Mouse (Mus musculus) ES-E14 (cell line): ENCODE data around the gene Tnfrsf1b. TPM values are rescaled to one million over a fixed set of nuclear protein-coding genes. Genes with fewer than 3 reads are reported as not detected.

Source experiments
- DNase-seq: peaks from one replicate; pipeline ENCODE4 v3.0.0-alpha.2; 2013; ENCODE audit warnings: low read depth, low spot score
- H3K27ac ChIP-seq: 2 replicates; pipeline ENCODE4 v1.5.1; 2012; ENCODE audit warnings: low read depth, mild to moderate bottlenecking, low read length, moderate library complexity, mixed read lengths; ENCODE audit not compliant: poor library complexity, insufficient read depth, severe bottlenecking
- H3K36me3 ChIP-seq: 2 replicates; pipeline ENCODE4 v1.6.1; 2012; ENCODE audit warnings: mild to moderate bottlenecking, low read length, moderate library complexity, mixed read lengths; ENCODE audit not compliant: control insufficient read depth, poor library complexity, insufficient read depth, severe bottlenecking
- H3K4me1 ChIP-seq, 2 experiments: fragments of 150-350 bp in 1 of 2; sonication (generic) in 1 of 2; 2 replicates each; pipeline ENCODE4 v1.6.1; 2012; ENCODE audit warnings: low read length in 2 of 2, mild to moderate bottlenecking in 1 of 2, mixed read lengths in 1 of 2; ENCODE audit not compliant: control insufficient read depth in 2 of 2, insufficient read depth in 2 of 2, poor library complexity in 1 of 2
- H3K4me3 ChIP-seq, 2 experiments: fragments of 150-350 bp in 1 of 2; sonication (generic) in 1 of 2; 2 replicates each; pipeline ENCODE4 v1.5.1; 2012; ENCODE audit warnings: low read length in 2 of 2, low read depth in 1 of 2, mild to moderate bottlenecking in 1 of 2, mixed read lengths in 1 of 2; ENCODE audit not compliant: insufficient read depth in 1 of 2, poor library complexity in 1 of 2, severe bottlenecking in 1 of 2
- H3K9ac ChIP-seq: 2 replicates; pipeline ENCODE4 v1.6.1; 2012; ENCODE audit warnings: low read depth, mild to moderate bottlenecking, low read length, mixed read lengths; ENCODE audit not compliant: poor library complexity, insufficient read depth, severe bottlenecking
- H3K9me3 ChIP-seq: fragments of 150-350 bp; sonication (generic); 2 replicates; pipeline ENCODE4 v1.6.1; 2012; ENCODE audit warnings: low read depth, mild to moderate bottlenecking, low read length; ENCODE audit not compliant: control insufficient read depth, insufficient read depth
- CHD2 ChIP-seq: IDR thresholded peaks from 2 replicates; pipeline ENCODE4 v1.6.1; 2014; ENCODE audit warnings: mild to moderate bottlenecking, low read depth, low read length, inconsistent platforms
- HCFC1 ChIP-seq: IDR thresholded peaks from 2 replicates; pipeline ENCODE4 v1.6.1; 2012; ENCODE audit warnings: low read length, inconsistent platforms, borderline replicate concordance; ENCODE audit not compliant: insufficient read depth
- MAFK ChIP-seq: IDR thresholded peaks from 2 replicates; pipeline ENCODE4 v1.6.1; 2014; ENCODE audit warnings: mild to moderate bottlenecking, low read depth, low read length, inconsistent platforms; ENCODE audit not compliant: insufficient read depth
- ZC3H11A ChIP-seq: IDR thresholded peaks from 2 replicates; pipeline ENCODE4 v1.6.1; 2012; ENCODE audit warnings: low read depth, mild to moderate bottlenecking, inconsistent platforms, low read length, borderline replicate concordance
- ZNF384 ChIP-seq: IDR thresholded peaks from 2 replicates; pipeline ENCODE4 v1.6.1; 2012; ENCODE audit warnings: low read depth, low read length, inconsistent platforms
- in situ Hi-C, 2 experiments: fragments of 600-800 bp; cut with MboI; formaldehyde crosslinking; loops; one replicate each; pipeline ENCODE4 v1.15.1; 2025; ENCODE audit warnings: low sequenced_read_pairs in 2 of 2, inconsistent platforms in 1 of 2; ENCODE audit not compliant: unreplicated experiment in 2 of 2
- total RNA-seq: library from RNA; depleted of rRNA; stranded (reverse); fragments of 300-350 nt; gene quantifications from 2 replicates; pipeline ENCODE4 v1.2.3, GENCODE M21; 2012

Gene Tnfrsf1b
- total RNA-seq, 1 experiment, result 4.3 TPM

- no peak for DNase-seq
- Histone ChIP-seq H3K9me3 (no peaks in the 10 kb centered on the region), H3K27ac (no peak overlapping the region), H3K36me3 (no peaks in the 10 kb centered on the region), H3K4me1 (peaks cover 18 to 21% of the 10 kb centered on the region in 2 experiments), H3K4me3 (no peak overlapping the region), H3K9ac (no peak overlapping the region)
- in situ Hi-C loops, result no loop called here
- TF ChIP-seq MAFK (no peak), ZNF384 (no peak), ZC3H11A (no peak), HCFC1 (no peak), CHD2 (no peak)
Measured at GRCm38 (mm10) chr4:145272763-145273162, 26.1 kb upstream of the Tnfrsf1b start.

DNA sequence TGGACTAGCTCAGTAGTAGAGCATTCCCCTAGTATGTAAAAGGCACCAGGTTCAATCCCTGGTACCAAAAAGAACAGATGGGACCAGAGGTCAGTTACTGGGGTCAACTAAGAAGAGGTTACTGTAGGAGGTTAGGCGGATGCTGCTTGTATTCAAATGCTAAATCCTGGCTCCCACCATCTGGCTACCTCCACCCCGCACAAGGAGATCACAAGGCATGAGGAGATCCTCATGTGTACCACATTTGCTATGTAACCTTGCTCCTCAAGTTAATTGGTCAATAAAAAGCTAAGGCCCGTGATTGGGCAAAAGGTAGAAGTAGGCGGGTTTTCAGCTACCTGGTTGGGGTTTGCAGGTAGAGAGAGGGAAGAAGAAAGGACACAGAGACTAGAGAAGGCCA, 25.0 kb upstream of the Tnfrsf1b start:
- peaks cover 18 to 21% of the 10 kb centered on the region in 2 experiments for H3K4me1 ChIP-seq
- H3K9me3 ChIP-seq, result no peaks in the 10 kb centered on the region
- TF ChIP-seq ZNF384 (no peak), HCFC1 (no peak)
- no peak overlapping the region; the same call in 1 of the 2 replicates for H3K27ac ChIP-seq
- no peaks in the 10 kb centered on the region for H3K36me3 ChIP-seq
- H3K4me3 ChIP-seq, result no peak overlapping the region
- H3K9ac ChIP-seq, result no peak overlapping the region
- peak; percentile 71 for DNase-seq
- in situ Hi-C loops, result no loop called here

DNA sequence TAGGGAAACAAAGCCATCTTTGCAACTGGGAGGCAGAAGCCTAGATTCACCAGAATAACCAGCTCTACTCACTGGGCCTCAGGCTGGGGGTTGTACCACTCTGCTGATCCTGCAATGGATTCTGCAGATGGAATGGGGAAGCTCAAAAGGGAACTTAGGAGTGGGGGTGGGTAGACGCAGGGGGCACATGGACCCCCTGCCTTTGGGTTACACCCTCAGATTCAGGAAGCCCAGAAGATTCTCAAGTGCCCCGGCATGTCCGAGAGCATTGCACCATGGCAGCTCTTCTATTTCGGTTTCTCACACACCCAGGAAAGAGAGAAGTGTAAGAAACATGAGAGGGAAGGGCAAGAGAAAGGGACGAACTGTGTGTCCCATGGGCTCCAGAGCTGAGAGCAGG, 23.5 kb upstream of the Tnfrsf1b start:
- DNase-seq, result no peak
- H3K27ac ChIP-seq, result no peak overlapping the region
- in situ Hi-C loops, result no loop called here
- no peak for TF ChIP-seq HCFC1
- TF ChIP-seq ZC3H11A, result no peak
- no peak for TF ChIP-seq ZNF384
- no peak for TF ChIP-seq CHD2
- no peak for TF ChIP-seq MAFK
- no peaks in the 10 kb centered on the region for H3K36me3 ChIP-seq
- H3K4me3 ChIP-seq, result no peak overlapping the region
- no peaks in the 10 kb centered on the region for H3K9me3 ChIP-seq
- peaks cover 14 to 17% of the 10 kb centered on the region in 2 experiments for H3K4me1 ChIP-seq
- H3K9ac ChIP-seq, result no peak overlapping the region

DNA sequence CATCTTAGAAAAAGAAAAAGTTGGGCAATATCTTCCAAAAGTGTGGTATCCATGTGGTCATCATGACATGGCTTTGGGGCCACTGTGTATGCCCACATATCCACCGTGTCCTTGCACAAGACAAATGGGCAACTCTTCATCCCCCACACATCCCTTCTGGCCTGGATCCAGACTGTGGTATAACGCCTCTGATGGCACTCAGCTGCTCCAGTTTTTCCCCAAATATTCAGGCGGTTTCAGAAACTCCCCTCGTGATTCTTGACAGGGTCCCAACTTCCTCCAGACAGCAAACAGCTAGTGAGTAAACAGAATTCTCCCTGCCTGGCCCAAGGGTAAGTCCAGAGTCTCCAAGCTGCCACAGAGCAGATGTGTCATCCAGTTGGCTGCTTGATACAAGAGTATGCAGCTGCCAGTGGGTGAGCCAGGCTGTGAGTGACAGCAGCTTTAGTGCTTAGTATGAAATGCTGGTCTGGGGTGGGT, 21.0 kb upstream of the Tnfrsf1b start:
- no peaks in the 10 kb centered on the region for H3K36me3 ChIP-seq
- peaks cover 6 to 14% of the 10 kb centered on the region in 2 experiments for H3K4me1 ChIP-seq
- in situ Hi-C loops, result no loop called here
- H3K9ac ChIP-seq, result no peak overlapping the region
- no peaks in the 10 kb centered on the region for H3K9me3 ChIP-seq
- H3K27ac ChIP-seq, result no peak overlapping the region
- TF ChIP-seq MAFK (no peak), CHD2 (no peak), ZC3H11A (no peak), ZNF384 (no peak), HCFC1 (no peak)
- H3K4me3 ChIP-seq, result no peak overlapping the region
- no peak for DNase-seq

GRCm38 (mm10) chr4:145266505-145266904, 19.8 kb upstream of the Tnfrsf1b start:
- Histone ChIP-seq H3K27ac (no peak overlapping the region), H3K4me3 (no peak overlapping the region), H3K9ac (no peak overlapping the region), H3K9me3 (no peaks in the 10 kb centered on the region), H3K36me3 (no peaks in the 10 kb centered on the region), H3K4me1 (peaks cover 0 to 8% of the 10 kb centered on the region in 2 experiments; a peak in 2 of 4 replicates)
- in situ Hi-C loops, result no loop called here
- TF ChIP-seq HCFC1 (no peak), ZNF384 (no peak), ZC3H11A (no peak), MAFK (no peak), CHD2 (no peak)
- DNase-seq, result no peak
